Mouse (Mus musculus): ENCODE measurements around the gene Syt5. TPM values are rescaled to one million over a fixed set of nuclear protein-coding genes. Genes with fewer than 3 reads are reported as not detected.
A peak's percentile ranks its signal among the peaks of the same experiment; 100 is the strongest.

The Syt5 gene
- polyA plus RNA-seq, 1 experiment from 2014 or later = 4.8 TPM

DNA sequence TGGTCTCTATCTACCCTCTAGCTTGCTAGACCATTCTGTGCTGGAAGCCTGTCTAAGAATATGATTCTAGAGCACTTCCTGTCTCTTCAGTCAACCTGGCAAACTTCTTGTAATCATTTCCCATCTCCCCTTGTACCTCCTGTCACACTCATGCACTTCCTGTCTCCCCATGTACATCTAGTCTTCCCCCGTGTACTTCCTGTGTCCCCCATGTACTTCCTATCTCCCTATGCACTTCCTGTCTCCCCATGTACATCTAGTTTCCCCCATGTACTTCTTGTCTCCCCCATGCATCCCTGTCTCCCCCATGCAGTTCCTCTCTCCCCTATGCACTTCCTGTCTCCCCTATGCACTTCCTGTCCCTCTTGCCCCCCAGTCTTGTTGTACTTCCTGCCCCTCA, 28.9 kb downstream of the Syt5 start:
- H3K36me3 ChIP-seq = no peaks in the 10 kb centered on the region
- H3K27ac ChIP-seq = no peak overlapping the region
- no peak overlapping the region for H3K9ac ChIP-seq
- WGBS = 65% methylated on average over 1 of the region's 1 CpGs
- H3K4me2 ChIP-seq = no peak overlapping the region
- peaks cover 18% of the 10 kb centered on the region for H3K4me1 ChIP-seq
- 0 out of 2 replicates have a peak, but pooled peaks cover 5% of the 10 kb centered on the region for H3K27me3 ChIP-seq
- H3K9me3 ChIP-seq = no peaks in the 10 kb centered on the region
- no peak overlapping the region for H3K4me3 ChIP-seq
- ATAC-seq (ENCODE audit: borderline replicate concordance, extremely low read depth, low FRiP score, low TSS enrichment) = no peak

DNA sequence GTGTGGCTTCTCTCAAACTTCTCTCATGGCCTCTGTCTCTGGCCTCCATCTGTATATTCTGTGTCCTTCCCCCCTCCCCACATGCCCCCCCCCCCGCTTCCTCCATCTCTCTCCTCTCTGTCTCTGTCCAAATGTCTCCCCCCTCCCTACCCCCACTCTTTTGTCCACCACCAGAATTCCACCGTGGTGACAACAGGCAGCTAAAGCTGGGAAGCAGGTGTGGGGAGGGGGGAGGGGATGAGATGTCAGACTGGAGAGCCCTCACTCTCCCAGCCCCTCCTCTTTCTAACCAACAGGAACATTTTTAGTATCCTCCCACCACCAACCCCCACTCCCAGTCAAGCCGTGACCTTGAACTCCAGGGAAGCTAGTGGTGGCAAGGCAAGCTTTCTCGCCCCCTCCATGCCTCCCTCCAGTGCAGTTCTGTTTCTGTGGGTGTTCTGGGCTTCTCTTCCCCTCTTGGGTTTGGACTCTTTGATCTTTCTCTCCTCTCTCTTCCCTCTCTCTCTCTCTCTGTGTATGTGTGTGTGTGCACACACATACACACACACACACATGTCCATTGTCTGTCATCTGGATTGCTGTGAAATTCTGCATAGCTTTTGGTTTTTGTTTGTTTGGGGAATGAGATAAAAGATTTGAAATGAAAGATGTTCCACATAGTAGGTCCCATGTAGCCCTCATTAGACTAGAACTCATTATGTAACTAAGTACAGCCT, 30.9 kb downstream of the Syt5 start, which contains the start of gene Tnnt1:
Gene Tnnt1, minus strand, starts transcription at position 51 of the 719 bp plus-strand sequence.
- Histone ChIP-seq H3K27me3 (0 out of 2 replicates have a peak, but pooled peaks cover under 1% of the 10 kb centered on the region), H3K36me3 (no peaks in the 10 kb centered on the region), H3K27ac (no peak within 1 kb of the TSS), H3K9ac (no peak within 1 kb of the TSS), H3K9me3 (no peaks in the 10 kb centered on the region), H3K4me2 (no peak within 1 kb of the TSS), H3K4me3 (no peak within 1 kb of the TSS), H3K4me1 (peaks cover 27% of the 10 kb centered on the region)
- ATAC-seq (ENCODE audit: borderline replicate concordance, extremely low read depth, low FRiP score, low TSS enrichment) = no peak
- 44% methylated on average over 2 of the region's 4 CpGs for WGBS

DNA sequence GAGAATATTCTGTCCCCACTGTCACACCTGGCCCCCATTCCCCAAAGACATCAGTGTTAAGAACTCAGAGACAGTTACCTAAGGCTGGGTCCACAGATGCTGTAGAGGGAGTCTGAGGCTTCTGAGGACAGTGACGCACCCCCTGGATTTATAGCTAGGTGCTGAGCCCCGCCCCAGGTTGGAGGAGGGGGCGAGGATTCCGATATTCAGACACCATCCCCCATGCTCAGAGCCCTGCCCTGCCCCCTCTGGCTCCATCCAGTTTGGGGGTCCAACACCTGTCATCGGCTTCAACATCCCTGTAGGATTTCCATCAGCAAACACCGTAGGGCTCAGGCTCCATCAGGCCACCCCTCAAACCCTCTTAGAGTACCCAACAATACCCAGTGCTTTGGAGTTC, 31.5 kb downstream of the Syt5 start:
- H3K9ac ChIP-seq = no peak overlapping the region
- no peaks in the 10 kb centered on the region for H3K27me3 ChIP-seq
- 46% methylated on average over 6 of the region's 6 CpGs for WGBS
- peaks cover 28% of the 10 kb centered on the region for H3K4me1 ChIP-seq
- H3K36me3 ChIP-seq = no peaks in the 10 kb centered on the region
- no peak overlapping the region for H3K4me2 ChIP-seq
- H3K9me3 ChIP-seq = no peaks in the 10 kb centered on the region
- no peak overlapping the region for H3K4me3 ChIP-seq
- no peak overlapping the region for H3K27ac ChIP-seq
- ATAC-seq (ENCODE audit: borderline replicate concordance, extremely low read depth, low FRiP score, low TSS enrichment) = no peak

DNA sequence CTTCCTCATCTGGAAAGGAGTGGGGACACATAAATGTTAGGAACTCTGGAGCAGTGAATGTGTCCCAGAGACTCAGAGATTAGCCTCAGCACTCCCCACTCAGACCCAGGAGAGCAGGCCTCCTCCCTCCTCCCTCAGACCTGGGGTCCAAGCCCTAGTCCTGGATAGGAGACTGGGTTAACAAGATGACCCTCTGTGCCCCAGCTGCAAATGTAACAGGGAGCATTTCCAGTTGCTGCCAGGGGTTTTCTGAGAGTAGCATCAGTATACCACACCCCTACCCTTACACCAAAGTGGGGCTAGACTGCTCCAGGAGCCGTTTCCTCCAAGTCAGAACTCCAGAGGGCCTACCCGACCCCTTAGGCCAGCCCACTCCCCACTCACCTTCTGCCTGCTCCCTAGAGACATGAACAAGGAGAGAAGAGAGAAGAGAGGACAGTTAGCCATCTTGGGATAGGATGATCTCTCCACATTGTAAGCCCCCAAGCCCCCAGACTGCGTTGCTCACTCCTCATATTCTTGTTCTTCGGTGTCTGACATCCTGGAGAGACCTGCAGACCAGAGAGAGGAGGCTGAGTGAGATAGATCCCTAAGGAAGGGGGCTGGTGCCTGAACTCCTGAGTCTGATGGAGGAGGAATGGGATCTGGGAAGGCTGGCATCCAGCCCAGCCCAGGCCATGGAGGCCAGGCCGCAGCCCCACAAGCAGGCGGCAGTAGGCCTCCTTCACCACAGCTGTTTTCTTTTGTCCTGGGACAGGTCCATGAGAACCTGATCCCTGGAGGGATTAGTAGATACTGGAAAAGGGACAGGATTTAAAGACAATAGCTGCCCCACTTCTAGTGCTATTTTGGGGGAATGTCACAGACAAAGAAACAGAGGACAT, 33.3 kb downstream of the Syt5 start:
- Histone ChIP-seq H3K9me3 (no peaks in the 10 kb centered on the region), H3K4me1 (peaks cover 39% of the 10 kb centered on the region), H3K4me3 (no peak overlapping the region), H3K9ac (no peak overlapping the region), H3K27ac (no peak overlapping the region), H3K36me3 (no peaks in the 10 kb centered on the region), H3K27me3 (no peaks in the 10 kb centered on the region), H3K4me2 (no peak overlapping the region)
- whole genome bisulfite sequencing = 49% methylated on average over 6 of the region's 6 CpGs
- ATAC-seq (ENCODE audit: borderline replicate concordance, extremely low read depth, low FRiP score, low TSS enrichment) = no peak; the same call in 1 of the 2 replicates

DNA sequence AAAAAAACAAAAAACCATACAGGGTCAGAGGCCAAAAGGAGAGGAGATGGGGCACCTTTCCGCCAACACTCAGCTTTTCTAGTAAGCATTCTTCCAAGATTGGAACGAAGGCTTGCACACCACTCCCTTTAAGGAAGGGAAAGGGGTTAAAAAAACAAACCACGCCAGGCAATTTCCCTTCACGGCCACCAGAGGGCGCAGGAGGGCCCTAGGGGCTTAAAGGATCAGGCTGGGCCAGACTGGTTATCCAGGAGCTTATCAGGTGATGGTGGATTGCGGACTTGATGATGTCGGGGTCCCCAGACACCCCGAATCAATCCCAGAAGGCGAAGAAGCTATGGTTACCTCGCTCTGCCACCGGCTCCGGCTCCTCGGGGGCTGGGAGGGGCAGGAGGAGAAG, 34.1 kb downstream of the Syt5 start:
- H3K4me3 ChIP-seq = no peak overlapping the region
- H3K4me1 ChIP-seq = peaks cover 39% of the 10 kb centered on the region
- no peak overlapping the region for H3K4me2 ChIP-seq
- 28% methylated on average over 13 of the region's 13 CpGs for WGBS
- H3K27me3 ChIP-seq = no peaks in the 10 kb centered on the region; the same call in 1 of the 2 replicates
- no peaks in the 10 kb centered on the region for H3K9me3 ChIP-seq
- no peak for ATAC-seq (ENCODE audit: borderline replicate concordance, extremely low read depth, low FRiP score, low TSS enrichment)
- H3K36me3 ChIP-seq = no peaks in the 10 kb centered on the region
- no peak overlapping the region for H3K27ac ChIP-seq
- no peak overlapping the region for H3K9ac ChIP-seq

DNA sequence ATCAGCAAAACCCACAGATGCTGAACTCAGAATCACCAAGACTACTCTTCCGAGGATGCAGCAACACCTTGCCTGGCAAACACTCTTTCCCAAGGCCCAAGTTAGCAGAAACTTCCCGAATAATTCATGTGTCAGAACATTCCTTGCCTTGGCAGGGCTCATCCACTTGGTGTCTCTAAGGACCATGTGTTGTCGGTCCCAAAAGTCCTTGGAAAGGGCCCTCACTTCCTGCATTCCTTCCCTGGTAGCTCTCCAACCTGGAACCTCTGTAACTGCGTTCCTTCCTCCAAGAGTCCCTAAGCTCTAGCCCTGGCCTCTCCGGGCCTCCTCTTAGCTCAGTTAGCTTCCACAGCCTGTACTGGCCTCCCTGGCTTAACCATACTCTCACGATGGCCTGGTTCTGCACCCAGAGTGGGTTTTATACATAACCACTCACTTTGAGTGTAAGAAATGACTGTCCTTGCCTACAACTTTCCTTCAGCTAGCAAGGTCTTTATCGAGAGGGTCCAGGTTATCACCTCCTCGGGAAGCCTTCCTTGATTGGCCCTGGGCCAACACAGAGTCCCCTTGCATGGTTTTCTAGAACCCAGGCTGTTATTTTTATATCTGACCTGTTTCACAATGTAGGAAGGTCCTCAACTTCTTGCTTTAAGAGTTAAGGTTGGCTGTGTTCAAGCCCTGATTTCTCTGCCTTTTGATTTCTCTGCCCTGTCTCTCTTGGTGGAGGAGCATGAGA, 35.7 kb downstream of the Syt5 start:
- Histone ChIP-seq H3K36me3 (no peaks in the 10 kb centered on the region), H3K4me2 (no peak overlapping the region), H3K9ac (no peak overlapping the region), H3K9me3 (no peaks in the 10 kb centered on the region), H3K27ac (no peak overlapping the region; the same call in 1 of the 2 replicates), H3K27me3 (no peaks in the 10 kb centered on the region; the same call in 1 of the 2 replicates), H3K4me3 (no peak overlapping the region), H3K4me1 (peaks cover 36% of the 10 kb centered on the region)
- WGBS = 53% methylated on average over 8 of the region's 8 CpGs
- ATAC-seq (ENCODE audit: borderline replicate concordance, extremely low read depth, low FRiP score, low TSS enrichment) = no peak

DNA sequence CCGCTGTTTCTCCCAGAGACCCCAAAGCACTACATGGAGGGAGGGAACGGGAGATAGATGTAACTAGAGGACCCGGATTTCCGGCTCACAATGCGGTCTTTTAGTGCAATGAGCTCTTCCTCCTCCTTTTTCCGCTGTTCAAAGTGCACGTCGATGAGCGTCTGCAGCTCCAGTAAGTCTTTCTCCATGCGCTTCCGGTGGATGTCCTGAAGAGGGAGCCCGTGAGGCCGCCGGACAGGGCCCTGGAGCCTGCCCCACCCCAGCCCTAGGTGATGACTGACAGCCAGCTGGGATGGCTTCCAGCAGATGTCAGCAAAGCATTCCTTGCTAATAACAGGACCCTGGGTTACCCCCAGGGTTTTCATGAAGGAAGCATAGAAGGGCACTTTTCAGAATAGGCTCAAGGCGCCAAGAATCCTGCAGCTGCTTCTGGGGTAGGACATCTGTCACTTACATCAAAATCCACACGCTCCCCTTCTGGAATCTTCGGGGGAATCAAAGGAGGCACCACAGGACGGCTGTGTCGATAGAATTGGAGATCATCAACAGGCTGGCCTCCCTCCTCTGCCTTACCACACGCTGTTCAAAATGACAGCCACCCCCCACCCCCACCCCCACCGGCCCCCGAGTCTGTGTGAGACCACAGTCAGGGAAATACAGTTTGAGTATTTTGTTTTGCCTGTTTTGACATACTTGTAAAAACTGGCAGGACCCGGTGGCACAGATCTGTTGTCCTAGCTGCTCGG, 37.3 kb downstream of the Syt5 start:
- peak; percentile 93 for ATAC-seq (ENCODE audit: borderline replicate concordance, extremely low read depth, low FRiP score, low TSS enrichment)
- Histone ChIP-seq H3K4me1 (peaks cover 28% of the 10 kb centered on the region), H3K9me3 (no peaks in the 10 kb centered on the region), H3K4me2 (peak overlapping the region; percentile 41), H3K27ac (peak overlapping the region; percentile 69), H3K9ac (no peak overlapping the region), H3K27me3 (no peaks in the 10 kb centered on the region; the same call in 1 of the 2 replicates), H3K36me3 (no peaks in the 10 kb centered on the region), H3K4me3 (no peak overlapping the region)
- WGBS = 9% methylated on average over 24 of the region's 24 CpGs

DNA sequence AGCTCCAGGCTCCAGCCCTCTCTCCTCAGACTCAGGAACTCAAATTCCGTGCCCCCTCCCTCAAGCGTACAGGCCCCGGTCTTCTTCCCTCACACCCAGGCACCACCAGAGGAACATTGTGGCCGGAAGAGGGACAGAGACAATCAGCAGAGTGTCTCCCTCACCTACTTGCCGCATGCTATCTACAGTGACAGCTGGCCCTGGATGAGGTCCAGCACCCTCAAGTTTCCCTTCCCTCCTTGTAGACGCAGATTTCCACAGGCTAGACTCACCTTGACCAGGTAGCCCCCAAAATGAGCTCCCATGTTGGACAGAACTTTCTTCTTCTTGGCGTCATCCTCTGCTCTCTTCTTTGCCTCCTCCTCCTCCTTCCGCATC, 38.6 kb downstream of the Syt5 start:
- Histone ChIP-seq H3K9me3 (no peaks in the 10 kb centered on the region), H3K27ac (no peak overlapping the region), H3K36me3 (no peaks in the 10 kb centered on the region), H3K27me3 (no peaks in the 10 kb centered on the region; the same call in 1 of the 2 replicates), H3K4me1 (peaks cover 21% of the 10 kb centered on the region), H3K9ac (no peak overlapping the region), H3K4me3 (no peak overlapping the region), H3K4me2 (no peak overlapping the region)
- no peak for ATAC-seq (ENCODE audit: borderline replicate concordance, extremely low read depth, low FRiP score, low TSS enrichment)
- WGBS = 80% methylated on average over 8 of the region's 8 CpGs

DNA sequence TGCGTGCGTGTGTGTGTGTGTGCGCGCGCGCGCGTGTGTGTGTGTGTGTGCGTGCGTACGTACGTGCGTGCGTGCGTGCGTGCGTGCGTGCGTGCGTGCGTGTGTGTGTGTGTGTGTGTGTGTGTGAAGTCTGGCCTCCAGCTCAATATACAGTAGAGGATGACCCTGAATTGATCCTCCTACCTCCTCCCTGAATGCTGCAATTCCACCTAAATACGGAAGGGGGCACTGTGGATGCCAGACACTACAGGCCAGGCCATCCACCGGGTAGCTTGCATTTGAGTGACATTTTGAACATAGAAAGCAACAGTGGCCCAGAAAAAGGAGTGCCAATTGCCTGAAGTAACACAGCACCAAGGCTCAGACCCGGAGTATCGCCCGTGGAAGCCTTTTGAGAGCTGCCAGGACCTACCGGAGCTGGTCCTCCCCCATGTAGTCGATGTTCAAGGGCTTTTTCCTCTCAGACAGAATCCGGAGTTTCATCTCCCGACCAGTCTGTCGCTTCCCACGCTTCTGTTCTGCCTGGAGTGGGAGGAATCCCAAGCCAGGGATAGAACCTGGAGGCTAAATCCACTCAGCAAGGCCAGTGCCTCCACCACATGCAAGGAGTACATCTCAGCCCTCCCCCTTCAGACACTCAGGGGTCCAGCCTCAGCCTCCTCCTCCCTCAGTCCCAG, 39.1 kb downstream of the Syt5 start:
- no peak overlapping the region for H3K4me2 ChIP-seq
- ATAC-seq (ENCODE audit: borderline replicate concordance, extremely low read depth, low FRiP score, low TSS enrichment) = no peak
- H3K9ac ChIP-seq = no peak overlapping the region

DNA sequence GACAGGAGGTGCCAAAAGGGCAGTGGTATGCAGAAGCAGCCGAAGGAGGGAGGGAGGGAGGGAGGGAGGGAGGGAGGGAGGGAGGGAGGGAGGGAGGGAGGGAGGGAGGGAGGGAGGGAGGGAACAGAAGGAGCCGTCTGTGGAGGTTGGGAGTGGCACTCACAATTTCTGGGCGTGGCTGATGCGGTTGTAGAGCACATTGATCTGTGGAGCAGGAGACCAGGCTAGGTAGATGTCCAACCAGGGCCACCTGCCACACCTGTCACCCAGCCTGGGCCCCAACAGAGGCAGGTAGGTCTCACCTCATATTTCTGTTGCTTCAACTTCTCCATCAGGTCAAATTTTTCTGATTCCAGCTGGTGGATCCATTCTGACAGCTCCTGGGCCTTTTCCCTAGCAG, 40.1 kb downstream of the Syt5 start:
- Histone ChIP-seq H3K4me3 (no peak overlapping the region), H3K27ac (no peak overlapping the region), H3K4me2 (no peak overlapping the region), H3K36me3 (no peaks in the 10 kb centered on the region), H3K9ac (no peak overlapping the region), H3K4me1 (peaks cover 20% of the 10 kb centered on the region), H3K27me3 (no peaks in the 10 kb centered on the region; the same call in 1 of the 2 replicates), H3K9me3 (no peaks in the 10 kb centered on the region)
- WGBS = 46% methylated on average over 3 of the region's 4 CpGs
- ATAC-seq (ENCODE audit: borderline replicate concordance, extremely low read depth, low FRiP score, low TSS enrichment) = no peak

More for the DNA sequence above, 39.1 kb downstream of the Syt5 start:
- Histone ChIP-seq H3K9me3 (no peaks in the 10 kb centered on the region), H3K27me3 (no peaks in the 10 kb centered on the region; the same call in 1 of the 2 replicates), H3K36me3 (no peaks in the 10 kb centered on the region), H3K4me1 (peaks cover 21% of the 10 kb centered on the region), H3K27ac (no peak overlapping the region), H3K4me3 (no peak overlapping the region)
- 66% methylated on average over 12 of the region's 32 CpGs for WGBS

Data from lung, embryonic 15.5 days (tissue).